Mouse (Mus musculus) natural killer cell, adult 2 months (primary cell): ENCODE measurements around the gene Olfr1506.
"Not testable (repeated sequence)": the region's sequence is repeated elsewhere in the genome, so short reads cannot be mapped to it uniquely, and the experiment has no call there.

ENCODE experiments used
- DNase-seq, 2 experiments: peaks; one replicate each; pipeline ENCODE4 v3.0.0; 2022; ENCODE audit warnings: low spot score in 2 of 2

The Olfr1506 gene

GRCm38 (mm10) chr2:90224393-90224792 lies at the start of gene Olfr1506:
TSS of gene Olfr1506 (minus strand) at chr2:90224493.
- DNase-seq: not testable (repeated sequence)

GRCm38 (mm10) chr2:90270932-90271331 lies 46.6 kb upstream of the Olfr1506 start, which contains the start of gene Olfr1271:
TSS of gene Olfr1271 (minus strand) at chr2:90271032.
- no peak for DNase-seq

DNA sequence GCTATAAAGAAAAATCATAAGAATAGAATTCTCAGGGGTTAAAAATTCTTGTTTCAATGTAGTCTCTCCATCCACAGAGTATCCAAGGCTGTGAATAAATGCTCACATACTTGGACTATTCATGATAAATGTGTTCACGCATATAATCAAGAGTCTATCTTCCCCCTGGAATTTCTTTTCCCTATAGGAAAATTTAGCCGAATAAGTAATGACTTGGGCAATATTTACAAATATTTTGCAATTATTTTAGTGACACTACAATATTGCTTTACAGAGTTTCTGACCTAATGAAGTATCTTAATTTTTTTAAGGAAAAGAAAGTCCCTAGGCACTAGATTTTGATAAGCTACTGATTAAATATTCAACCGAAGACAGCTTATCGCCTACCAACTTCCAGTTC lies 33.2 kb upstream of the Olfr1506 start, which contains the start of gene Olfr142:
Gene Olfr142 (minus strand): TSS at position 101 of the 400 bp plus-strand sequence.
- DNase-seq: no peak

GRCm38 (mm10) chr2:90199606-90200005 lies 24.7 kb downstream of the Olfr1506 start:
- DNase-seq: not testable (repeated sequence)

DNA sequence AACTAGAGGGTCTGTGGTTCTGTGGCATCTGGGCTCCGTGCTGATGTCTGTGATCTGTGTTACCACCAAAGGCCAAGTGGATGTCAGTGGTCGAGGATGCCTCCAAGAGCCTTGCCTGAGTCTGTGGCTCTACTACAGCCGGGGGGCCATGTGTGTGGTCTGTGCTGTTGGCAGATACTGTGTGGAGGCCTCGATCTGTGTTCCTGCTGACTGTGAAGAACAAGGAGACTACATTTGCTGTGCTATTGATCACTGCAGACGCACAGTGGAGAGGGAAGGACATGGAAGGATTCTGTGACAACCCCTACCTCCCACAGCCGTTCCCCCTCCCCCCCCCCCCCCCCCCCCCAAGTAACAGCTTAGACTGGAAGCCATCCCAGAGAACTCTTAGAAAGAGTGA lies 29.0 kb downstream of the Olfr1506 start:
- DNase-seq: not testable (repeated sequence)

DNA sequence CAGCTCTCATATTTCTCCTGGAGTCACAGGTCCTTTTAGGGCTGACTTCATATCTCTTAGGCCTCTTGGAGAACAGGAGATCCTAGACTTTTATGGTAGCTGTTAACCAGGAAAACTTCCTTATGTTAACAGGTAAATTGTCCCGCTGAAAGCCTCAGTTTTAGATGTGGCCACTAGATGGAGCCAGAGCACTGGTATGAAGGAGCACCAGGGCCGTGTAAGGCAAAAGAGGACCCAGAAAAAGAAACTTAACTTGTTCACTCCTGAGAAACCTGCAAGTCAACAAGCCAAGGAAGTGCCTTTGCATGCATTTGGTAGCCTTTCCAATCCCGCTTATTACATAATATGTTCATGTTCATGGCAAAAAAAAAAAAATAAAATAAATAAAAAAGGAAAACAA lies 29.5 kb downstream of the Olfr1506 start:
- not testable (repeated sequence) for DNase-seq

DNA sequence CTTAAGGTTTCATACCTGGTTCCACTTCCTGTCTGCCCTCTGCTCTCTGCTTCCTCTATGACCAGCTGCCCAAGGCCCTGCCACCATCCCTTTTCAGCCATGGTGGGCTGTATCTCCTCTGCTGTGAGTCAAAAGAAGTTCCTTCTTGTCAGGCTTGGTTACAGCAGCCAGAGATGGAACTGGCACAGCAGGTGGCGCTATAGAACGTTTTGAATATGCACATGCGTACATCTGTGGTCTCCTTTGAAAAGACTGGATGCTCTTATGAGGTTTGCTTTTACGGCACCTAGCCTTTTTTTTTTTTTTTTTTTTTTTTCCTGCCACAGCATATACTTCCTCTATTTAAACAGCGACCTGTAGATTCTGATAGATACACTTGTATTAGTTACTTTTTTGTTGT lies 37.2 kb downstream of the Olfr1506 start:
- not testable (repeated sequence) for DNase-seq

- DNase-seq: not testable (repeated sequence)
These were observed 38.2 kb downstream of the Olfr1506 start for GRCm38 (mm10) chr2:90186082-90186481.
